Mouse (Mus musculus) right cerebral cortex, adult 2 months (tissue): Measurements from ENCODE around the gene Dnaaf3.
A peak's percentile ranks its signal among the peaks of the same experiment; 100 is the strongest.

Experiments used
- DNase-seq, 2 experiments: peaks; one replicate each; pipeline ENCODE4 v3.0.0; 2021 to 2022; ENCODE audit warnings: low spot score in 2 of 2

The Dnaaf3 gene

GRCm38 (mm10) chr7:4500892-4501471 lies 31.3 kb downstream of the Dnaaf3 start:
- peak; percentile 45 to 47 for DNase-seq

GRCm38 (mm10) chr7:4499034-4499433 lies 33.2 kb downstream of the Dnaaf3 start:
- no peak for DNase-seq

- DNase-seq = no peak
Observed at GRCm38 (mm10) chr7:4498251-4498650, 34.0 kb downstream of the Dnaaf3 start.

- no peak for DNase-seq
Observed at GRCm38 (mm10) chr7:4497271-4497903, 34.9 kb downstream of the Dnaaf3 start.

- no peak for DNase-seq
Observed at GRCm38 (mm10) chr7:4496468-4496867, 35.8 kb downstream of the Dnaaf3 start.

GRCm38 (mm10) chr7:4493991-4494390 lies 38.3 kb downstream of the Dnaaf3 start:
- DNase-seq = no peak

- DNase-seq = no peak
Observed at GRCm38 (mm10) chr7:4492284-4493224, 39.7 kb downstream of the Dnaaf3 start.

- no peak for DNase-seq
Observed at GRCm38 (mm10) chr7:4491308-4491707, 40.9 kb downstream of the Dnaaf3 start.

- DNase-seq = no peak
Observed at GRCm38 (mm10) chr7:4482281-4482680, 50.0 kb downstream of the Dnaaf3 start.

- peak; percentile 49 to 50 for DNase-seq
Observed at GRCm38 (mm10) chr7:4479674-4480073, 52.6 kb downstream of the Dnaaf3 start.

- no peak for DNase-seq
Observed at GRCm38 (mm10) chr7:4478796-4479291, 53.4 kb downstream of the Dnaaf3 start.

- DNase-seq = peak; percentile 62 to 63
Observed at GRCm38 (mm10) chr7:4478021-4478795, 54.0 kb downstream of the Dnaaf3 start.

- no peak for DNase-seq
Observed at GRCm38 (mm10) chr7:4473940-4474339, 58.3 kb downstream of the Dnaaf3 start.
